Mouse (Mus musculus): ENCODE measurements around the gene Fancc.

Fancc gene

GRCm38 (mm10) chr13:63240835-63241234, 256.2 kb downstream of the Fancc start:
- no peak for DNase-seq

- peak; percentile 90 for DNase-seq
These were observed 257.0 kb downstream of the Fancc start for GRCm38 (mm10) chr13:63239877-63240671.

GRCm38 (mm10) chr13:63239301-63239804, 257.7 kb downstream of the Fancc start:
- no peak for DNase-seq

GRCm38 (mm10) chr13:63238045-63238444, 259.0 kb downstream of the Fancc start:
- DNase-seq: no peak

- DNase-seq: no peak
These were observed 260.8 kb downstream of the Fancc start for GRCm38 (mm10) chr13:63236159-63236893.

- no peak for DNase-seq
These were observed 261.5 kb downstream of the Fancc start for GRCm38 (mm10) chr13:63235551-63235950.
